Mouse (Mus musculus) MEL (cell line): ENCODE results near the gene Abcc2. TPM values are rescaled to one million over a fixed set of nuclear protein-coding genes. Genes with fewer than 3 reads are reported as not detected.

ENCODE experiments used
- DNase-seq: peaks from one replicate; pipeline ENCODE4 v3.0.0; 2011; ENCODE audit warnings: low read depth, low spot score
- H3K27ac ChIP-seq: 2 replicates; pipeline ENCODE4 v1.5.1; 2012; ENCODE audit warnings: low read depth, mild to moderate bottlenecking, control low read depth, low read length, moderate library complexity; ENCODE audit not compliant: control insufficient read depth
- H3K27me3 ChIP-seq, 2 experiments: fragments of 150-350 bp in 1 of 2; sonication (generic) in 1 of 2; 2 replicates each; pipeline ENCODE4 v1.6.1; 2012; ENCODE audit warnings: low read length in 2 of 2, mild to moderate bottlenecking in 2 of 2, improper control_type of control experiment in 1 of 2, moderate library complexity in 1 of 2; ENCODE audit not compliant: insufficient read depth in 2 of 2, control insufficient read depth in 1 of 2
- H3K36me3 ChIP-seq, 2 experiments: 2 replicates each; pipeline ENCODE4 v1.6.1; 2012 to 2014; ENCODE audit warnings: low read length in 2 of 2, improper control_type of control experiment in 1 of 2, inconsistent platforms in 1 of 2, mild to moderate bottlenecking in 1 of 2; ENCODE audit not compliant: insufficient read depth in 2 of 2, control insufficient read depth in 1 of 2
- H3K4me1 ChIP-seq, 2 experiments: fragments of 150-350 bp in 1 of 2; sonication (generic) in 1 of 2; 2 replicates each; pipeline ENCODE4 v1.6.1; 2012; ENCODE audit warnings: low read length in 2 of 2, improper control_type of control experiment in 1 of 2, mild to moderate bottlenecking in 1 of 2; ENCODE audit not compliant: insufficient read depth in 2 of 2, control insufficient read depth in 1 of 2
- H3K4me3 ChIP-seq, 2 experiments: fragments of 150-350 bp in 1 of 2; sonication (generic) in 1 of 2; 2 replicates each; pipeline ENCODE4 v1.5.1; 2012; ENCODE audit warnings: low read depth in 2 of 2, low read length in 2 of 2, mild to moderate bottlenecking in 2 of 2, moderate library complexity in 2 of 2, control low read depth in 1 of 2, improper control_type of control experiment in 1 of 2; ENCODE audit not compliant: control insufficient read depth in 1 of 2, insufficient read depth in 1 of 2
- H3K79me2 ChIP-seq: 2 replicates; pipeline ENCODE4 v1.6.1; 2012; ENCODE audit warnings: mild to moderate bottlenecking, low read length, moderate library complexity; ENCODE audit not compliant: control insufficient read depth, poor library complexity, insufficient read depth
- H3K9ac ChIP-seq: 2 replicates; pipeline ENCODE4 v1.6.1; 2012; ENCODE audit warnings: low read depth, mild to moderate bottlenecking, control low read depth, low read length, moderate library complexity; ENCODE audit not compliant: control insufficient read depth, poor library complexity, severe bottlenecking
- H3K9me3 ChIP-seq: fragments of 150-350 bp; sonication (generic); replicated peaks from 2 replicates; pipeline ENCODE4 v1.6.1; 2012; ENCODE audit warnings: mild to moderate bottlenecking, low read length, improper control_type of control experiment, moderate library complexity; ENCODE audit not compliant: insufficient read depth
- CHD1 ChIP-seq: IDR thresholded peaks from 2 replicates; pipeline ENCODE4 v1.6.1; 2012; ENCODE audit warnings: low read depth, mild to moderate bottlenecking, inconsistent platforms, low read length, improper control_type of control experiment
- CHD2 ChIP-seq: IDR thresholded peaks from 2 replicates; pipeline ENCODE4 v1.6.1; 2011; ENCODE audit warnings: low read length, improper control_type of control experiment
- CTCF ChIP-seq, 3 experiments: IDR thresholded peaks in 2 of 3; conservative IDR thresholded peaks in 1 of 3; 2 replicates each; pipeline ENCODE4 v1.5.1; 2011 to 2012; ENCODE audit warnings: low read length in 3 of 3, low read depth in 2 of 3, mild to moderate bottlenecking in 2 of 3, improper control_type of control experiment in 1 of 3, inconsistent platforms in 1 of 3, mixed read lengths in 1 of 3, moderate library complexity in 1 of 3; ENCODE audit not compliant: control insufficient read depth in 1 of 3, insufficient read depth in 1 of 3, poor library complexity in 1 of 3, severe bottlenecking in 1 of 3
- EP300 ChIP-seq, 2 experiments: IDR thresholded peaks; 2 replicates each; pipeline ENCODE4 v1.6.1; 2011; ENCODE audit warnings: improper control_type of control experiment in 2 of 2, low read length in 2 of 2, low read depth in 1 of 2, mild to moderate bottlenecking in 1 of 2
- HCFC1 ChIP-seq: IDR thresholded peaks from 2 replicates; pipeline ENCODE4 v1.6.1; 2012; ENCODE audit warnings: low read depth, mild to moderate bottlenecking, inconsistent platforms, low read length, improper control_type of control experiment, moderate library complexity
- MAFK ChIP-seq: IDR thresholded peaks from 2 replicates; pipeline ENCODE4 v1.6.1; 2011; ENCODE audit warnings: low read depth, mild to moderate bottlenecking, low read length, improper control_type of control experiment, borderline replicate concordance
- MAZ ChIP-seq: IDR thresholded peaks from 2 replicates; pipeline ENCODE4 v1.6.1; 2012; ENCODE audit warnings: low read depth, mild to moderate bottlenecking, inconsistent platforms, low read length, improper control_type of control experiment
- MEF2A ChIP-seq: IDR thresholded peaks from 2 replicates; pipeline ENCODE4 v1.6.1; 2014; ENCODE audit warnings: low read depth, mild to moderate bottlenecking, inconsistent platforms, low read length, improper control_type of control experiment; ENCODE audit not compliant: poor library complexity, insufficient replicate concordance, severe bottlenecking; ENCODE audit errors: extremely low read depth
- MXI1 ChIP-seq: IDR thresholded peaks from 2 replicates; pipeline ENCODE4 v1.6.1; 2011; ENCODE audit warnings: mild to moderate bottlenecking, low read depth, low read length, improper control_type of control experiment
- MYB ChIP-seq: IDR thresholded peaks from 2 replicates; pipeline ENCODE4 v1.6.1; 2011; ENCODE audit warnings: mild to moderate bottlenecking, low read depth, low read length, improper control_type of control experiment
- RAD21 ChIP-seq: IDR thresholded peaks from 2 replicates; pipeline ENCODE4 v1.6.1; 2011; ENCODE audit warnings: mild to moderate bottlenecking, low read depth, low read length, improper control_type of control experiment
- SMC3 ChIP-seq: IDR thresholded peaks from 2 replicates; pipeline ENCODE4 v1.6.1; 2011; ENCODE audit warnings: low read depth, low read length, improper control_type of control experiment
- ZMIZ1 ChIP-seq: IDR thresholded peaks from 2 replicates; pipeline ENCODE4 v1.6.1; 2012; ENCODE audit warnings: low read depth, mild to moderate bottlenecking, inconsistent platforms, low read length, improper control_type of control experiment, moderate library complexity
- polyA plus RNA-seq, 2 experiments: library from polyadenylated mRNA; stranded (reverse) in 1 of 2; unstranded in 1 of 2; fragments of >175 nt in 1 of 2; fragments of >200 nt in 1 of 2; gene quantifications; 2 replicates each; pipeline versions ENCODE4 v1.2.1 to v1.2.4; 2012; ENCODE audit warnings: low replicate concordance in 2 of 2, low read depth in 1 of 2; ENCODE audit not compliant: insufficient read length in 2 of 2, insufficient read depth in 1 of 2, missing spikeins in 1 of 2
- total RNA-seq: library from RNA; depleted of rRNA; stranded (reverse); fragments of 300-350 nt; gene quantifications from 2 replicates; pipeline ENCODE4 v1.2.3, GENCODE M21; 2012

Abcc2 gene
- total and polyA plus RNA-seq, 3 experiments, result 0.04 TPM; not detected in 2

- no peaks in the 10 kb centered on the region for H3K4me1 ChIP-seq
- no peaks in the 10 kb centered on the region for H3K79me2 ChIP-seq
- no peaks in the 10 kb centered on the region for H3K9me3 ChIP-seq
- TF ChIP-seq MXI1, result no peak
- no peak for TF ChIP-seq MYB
- TF ChIP-seq, all 39 proteins: peak for 0
- no peaks in the 10 kb centered on the region for H3K36me3 ChIP-seq
- no peak overlapping the region for H3K4me3 ChIP-seq
- no peak overlapping the region for H3K9ac ChIP-seq
- peaks cover 0 to 2% of the 10 kb centered on the region in 2 experiments; a peak in 2 of 4 replicates for H3K27me3 ChIP-seq
- no peak overlapping the region for H3K27ac ChIP-seq
- no peak for DNase-seq
These were observed 13.5 kb downstream of the Abcc2 start for GRCm38 (mm10) chr19:43795511-43795910.

DNA sequence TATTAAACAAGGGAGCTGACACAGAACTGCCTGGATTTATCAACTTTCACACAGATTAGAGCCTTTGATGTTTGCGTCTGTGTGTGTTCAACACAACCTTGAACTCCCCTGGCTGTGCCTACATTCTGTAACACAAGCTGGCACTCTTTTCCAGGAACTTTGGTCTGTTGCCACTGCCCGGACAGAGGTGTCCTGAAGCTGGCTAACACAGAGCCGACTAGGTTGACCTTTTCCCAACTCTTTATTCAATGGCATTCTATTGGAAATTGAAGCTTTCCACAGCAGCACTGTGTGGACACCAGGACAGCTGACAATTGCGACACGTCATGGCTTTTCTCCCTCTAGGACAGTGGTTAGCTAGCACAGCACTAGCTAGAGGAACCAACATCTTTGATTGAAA lies 15.2 kb downstream of the Abcc2 start:
- DNase-seq, result no peak
- no peak overlapping the region for H3K27ac ChIP-seq
- TF ChIP-seq ZMIZ1 (no peak), SMC3 (no peak), HCFC1 (no peak), MXI1 (no peak), CHD2 (no peak), MAFK (no peak), CHD1 (no peak), CTCF (IDR thresholded peaks at IDR 0.05 in 2 of 3, conservative IDR thresholded peaks at IDR 0.05 in 1 of 3; ENCODE audit: control insufficient read depth in 1 of 3, insufficient read depth in 1 of 3, low read depth in 2 of 3, low read length in 3 of 3, poor library complexity in 1 of 3, severe bottlenecking in 1 of 3) (no peak), MEF2A (no peak)
- no peaks in the 10 kb centered on the region for H3K79me2 ChIP-seq
- no peaks in the 10 kb centered on the region for H3K9me3 ChIP-seq
- no peaks in the 10 kb centered on the region for H3K36me3 ChIP-seq
- H3K4me1 ChIP-seq, result 0 out of 4 replicates have a peak, but pooled peaks cover 0 to 6% of the 10 kb centered on the region in 2 experiments
- no peak overlapping the region for H3K9ac ChIP-seq
- peaks cover 0 to 2% of the 10 kb centered on the region in 2 experiments; a peak in 2 of 4 replicates for H3K27me3 ChIP-seq
- H3K4me3 ChIP-seq, result no peak overlapping the region

DNA sequence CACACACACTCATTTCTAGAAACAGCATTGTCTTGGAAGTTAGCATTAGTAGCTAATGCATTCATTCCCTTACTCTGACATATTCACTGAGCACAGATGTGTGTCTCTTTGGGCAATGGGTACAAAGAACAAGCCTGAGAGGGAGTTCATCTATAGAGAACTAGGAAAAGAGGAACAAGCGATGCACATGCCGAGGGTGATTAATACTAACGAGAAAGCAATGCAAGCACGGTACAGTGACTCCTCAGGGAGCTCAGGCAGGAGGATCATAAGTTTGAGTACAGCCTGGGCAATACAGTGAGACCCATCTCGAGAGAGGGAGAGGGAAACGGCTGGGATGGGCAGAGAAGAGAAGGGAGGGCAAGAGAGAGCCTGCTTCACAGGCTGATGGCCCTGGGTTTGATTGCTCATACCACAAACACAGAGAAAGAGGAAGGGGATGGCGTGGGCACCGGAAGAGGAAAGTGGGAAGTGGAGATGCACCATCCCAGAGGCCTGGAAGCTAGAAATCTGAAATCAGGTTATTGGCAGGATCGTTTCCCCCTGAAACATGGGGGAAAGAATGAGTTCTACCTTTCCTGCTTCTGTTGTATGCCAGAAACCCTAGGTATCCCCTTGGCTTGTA lies 19.5 kb downstream of the Abcc2 start:
- TF ChIP-seq MAZ, result no peak
- TF ChIP-seq EP300 (IDR thresholded peaks at IDR 0.05; ENCODE audit: low read depth in 1 of 2, low read length in 2 of 2), result 0 out of 4 replicates have a peak, but pooled peaks of 1 of the 2 experiments have one; percentile 6
- TF ChIP-seq RAD21, result no peak
- H3K4me3 ChIP-seq, result no peak overlapping the region

More for the DNA sequence above, 19.5 kb downstream of the Abcc2 start:
- H3K9me3 ChIP-seq, result no peaks in the 10 kb centered on the region
- no peak overlapping the region for H3K27ac ChIP-seq
- DNase-seq, result peak; percentile 63
- no peak overlapping the region for H3K9ac ChIP-seq
- H3K36me3 ChIP-seq, result no peaks in the 10 kb centered on the region
- peaks cover 0 to 2% of the 10 kb centered on the region in 2 experiments; a peak in 2 of 4 replicates for H3K27me3 ChIP-seq
- 0 out of 4 replicates have a peak, but pooled peaks cover 0 to 6% of the 10 kb centered on the region in 2 experiments for H3K4me1 ChIP-seq
- no peaks in the 10 kb centered on the region for H3K79me2 ChIP-seq
